Mouse (Mus musculus) mammary gland, adult 2 months (tissue): Measurements from ENCODE around the gene Olfr1391. TPM values are rescaled to one million over a fixed set of nuclear protein-coding genes. Genes with fewer than 3 reads are reported as not detected.

Source experiments
- polyA plus RNA-seq: library from polyadenylated mRNA; depleted of rRNA; stranded (reverse); fragments of >200 nt; gene quantifications from 2 replicates; pipeline ENCODE4 v1.2.3, GENCODE M21; 2012; ENCODE audit warnings: low replicate concordance; rRNA removed

Olfr1391 gene
- polyA plus RNA-seq, result not detected in 2 replicates

DNA sequence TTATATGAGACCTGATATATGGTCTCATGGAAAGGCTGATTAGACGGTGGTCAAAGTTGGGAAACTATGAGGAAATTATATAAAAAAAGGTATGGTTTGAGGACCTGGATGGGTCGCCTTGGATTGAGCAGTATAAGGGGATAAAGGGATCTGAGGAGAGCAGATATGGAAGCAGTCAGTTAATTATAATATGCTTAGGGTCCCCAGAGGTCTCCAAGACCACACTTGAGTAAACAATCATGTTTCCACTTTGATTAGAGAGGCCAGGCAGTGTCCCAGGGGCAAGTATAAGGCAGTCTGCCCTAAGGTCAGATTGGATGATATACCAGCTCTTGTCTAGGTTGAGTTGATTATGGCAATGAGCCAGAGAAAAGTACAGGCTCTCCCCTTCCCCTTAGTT lies at the start of gene Olfr1391:
Gene Olfr1391, plus strand, starts transcription at position 301 of the 400 bp plus-strand sequence.

DNA sequence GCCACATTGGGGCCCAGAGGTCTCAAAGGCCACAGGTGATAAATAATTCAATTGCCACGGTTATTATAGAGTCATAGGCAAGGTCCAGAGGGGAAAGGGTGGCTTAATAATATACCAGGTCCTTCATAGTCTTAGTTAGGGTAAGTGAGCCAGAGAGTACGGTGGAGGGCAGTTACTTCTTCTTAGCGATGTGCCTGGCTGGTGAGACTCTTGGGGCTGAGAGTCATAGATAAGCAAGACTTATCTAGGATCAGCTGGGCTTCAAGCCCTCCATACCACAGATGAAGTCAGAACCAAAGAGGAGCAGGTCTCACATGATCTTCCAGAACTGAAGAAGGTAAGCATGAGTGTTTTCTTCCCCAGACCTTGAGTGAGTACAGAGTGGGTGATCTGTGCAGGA lies 44.3 kb upstream of the Olfr1391 start, which contains the start of gene Olfr1393:
Gene Olfr1393, plus strand, starts transcription at position 83 of the 400 bp plus-strand sequence.

DNA sequence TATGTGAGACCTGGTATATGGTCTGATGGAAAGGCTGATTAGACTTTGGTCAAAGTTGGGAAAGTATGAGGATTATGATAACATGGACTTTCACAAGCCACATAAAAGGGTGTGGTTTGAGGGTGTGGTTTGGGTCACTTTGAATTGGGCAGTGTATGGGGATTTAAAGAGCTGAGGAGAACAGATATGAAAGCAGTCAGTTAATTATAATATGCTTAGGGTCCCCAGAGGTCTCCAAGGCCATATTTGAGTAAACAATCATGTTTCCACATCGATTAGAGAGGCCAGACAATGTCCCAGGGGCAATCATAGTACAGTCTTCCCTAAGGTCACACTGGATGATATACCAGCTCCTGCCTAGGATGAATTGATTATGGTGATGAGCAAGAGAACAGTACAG lies 37.6 kb upstream of the Olfr1391 start, which contains the start of gene Olfr1392:
Gene Olfr1392, plus strand, starts transcription at position 301 of the 400 bp plus-strand sequence.

DNA sequence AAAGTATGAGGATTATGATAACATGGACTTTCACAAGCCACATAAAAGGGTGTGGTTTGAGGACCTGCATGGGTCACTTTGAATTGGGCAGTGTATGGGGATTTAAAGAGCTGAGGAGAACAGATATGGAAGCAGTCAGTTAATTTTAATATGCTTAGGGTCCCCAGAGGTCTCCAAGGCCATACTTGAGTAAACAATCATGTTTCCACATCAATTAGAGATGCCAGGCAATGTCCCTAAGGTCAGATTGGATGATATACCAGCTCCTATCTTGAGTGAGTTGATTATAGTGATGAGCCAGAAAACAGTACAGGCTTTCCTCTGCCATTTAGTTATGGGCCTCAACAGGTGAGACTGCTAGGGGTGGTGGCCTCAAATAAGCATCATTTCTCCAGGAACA lies 18.1 kb upstream of the Olfr1391 start, which contains the start of gene Olfr10:
Gene Olfr10, plus strand, starts transcription at position 301 of the 400 bp plus-strand sequence.

DNA sequence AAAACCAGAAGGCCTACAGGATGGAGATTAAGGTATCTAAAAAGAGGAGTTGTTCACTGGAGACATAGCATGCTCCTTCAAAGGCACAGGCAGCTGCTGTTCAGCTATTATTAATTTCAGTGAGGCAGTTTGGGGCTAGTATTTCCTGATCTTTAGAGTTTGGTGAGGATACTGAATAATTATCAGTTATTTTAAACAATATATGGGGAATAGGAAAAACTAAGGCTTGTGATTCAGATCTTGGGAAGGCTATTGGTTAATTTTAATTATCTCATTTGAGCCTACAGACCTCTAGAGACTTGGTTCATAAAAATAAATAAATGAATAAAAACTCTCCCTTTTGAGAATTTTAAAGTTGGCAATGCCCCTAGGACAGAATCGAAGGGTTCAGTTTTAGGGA lies 12.3 kb downstream of the Olfr1391 start, which contains the start of gene Olfr1390:
Gene Olfr1390, plus strand, starts transcription at position 301 of the 400 bp plus-strand sequence.

Other genes starting within 250 kb of the Olfr1391 start
- gene Ifi47, start 246.2 kb upstream of the Olfr1391 start, polyA plus RNA-seq, result 15.1 and 19.8 TPM in 2 replicates
- gene Olfr1396, start 207.9 kb upstream of the Olfr1391 start, polyA plus RNA-seq, result 0.97 and 2.1 TPM in 2 replicates
- gene Olfr1395, start 180.5 kb upstream of the Olfr1391 start, polyA plus RNA-seq, result not detected in 2 replicates
- gene Olfr1394, start 168.4 kb upstream of the Olfr1391 start, polyA plus RNA-seq, result not detected in 2 replicates
- gene Btnl9, start 135.6 kb upstream of the Olfr1391 start, polyA plus RNA-seq, result 35.1 and 63.1 TPM in 2 replicates
- gene Zfp62, start 119.5 kb upstream of the Olfr1391 start, polyA plus RNA-seq, result 2.8 and 3.1 TPM in 2 replicates
- 152 and 226 TPM in 2 replicates for gene Mgat1, start 78.6 kb upstream of the Olfr1391 start, polyA plus RNA-seq
- gene Olfr1393, start 44.4 kb upstream of the Olfr1391 start, polyA plus RNA-seq, result 0.13 and 0.14 TPM in 2 replicates
- 0.04 TPM in 1 of 2 replicates, not detected in the other for gene Olfr1392, start 37.5 kb upstream of the Olfr1391 start, polyA plus RNA-seq
- not detected in 2 replicates for gene Olfr10, start 18.0 kb upstream of the Olfr1391 start, polyA plus RNA-seq
- gene Olfr1390, start 12.4 kb downstream of the Olfr1391 start, polyA plus RNA-seq, result not detected in 2 replicates
- not detected in 2 replicates for gene Olfr1389, start 100.3 kb downstream of the Olfr1391 start, polyA plus RNA-seq
- gene Olfr1388, start 113.9 kb downstream of the Olfr1391 start, polyA plus RNA-seq, result 0.06 and 0.53 TPM in 2 replicates
- not detected in 2 replicates for gene Olfr1387, start 132.6 kb downstream of the Olfr1391 start, polyA plus RNA-seq
- not detected in 2 replicates for gene Olfr1386, start 142.3 kb downstream of the Olfr1391 start, polyA plus RNA-seq
- gene Olfr1385, start 166.3 kb downstream of the Olfr1391 start, polyA plus RNA-seq, result not detected in 2 replicates
- not detected in 2 replicates for gene Olfr1384, start 184.0 kb downstream of the Olfr1391 start, polyA plus RNA-seq
- gene Olfr1383, start 196.9 kb downstream of the Olfr1391 start, polyA plus RNA-seq, result not detected in 2 replicates
- not detected in 2 replicates for gene Olfr1382, start 205.5 kb downstream of the Olfr1391 start, polyA plus RNA-seq
- gene Olfr1381, start 220.7 kb downstream of the Olfr1391 start, polyA plus RNA-seq, result not detected in 2 replicates
- gene Olfr1380, start 234.1 kb downstream of the Olfr1391 start, polyA plus RNA-seq, result not detected in 2 replicates